Mouse (Mus musculus) liver, embryonic 14.5 days (tissue): ENCODE data around the gene Smap2.

Experiments
- CTCF ChIP-seq: IDR thresholded peaks from 2 replicates; pipeline ENCODE4 v1.5.1; 2016; ENCODE audit warnings: antibody characterized with exemption, low read depth, control low read depth
- EP300 ChIP-seq: IDR thresholded peaks from 2 replicates; pipeline ENCODE4 v1.6.1; 2016; ENCODE audit warnings: antibody characterized with exemption, low read depth

GRCm38 (mm10) chr4:121040323-121040722 is 23.3 kb upstream of the Smap2 start:
- TF ChIP-seq CTCF = no peak
- TF ChIP-seq EP300 = no peak
